Mouse (Mus musculus) Muller cell, postnatal 12 days (primary cell): ENCODE results near the gene Surf1.

Source experiments
- DNase-seq: peaks from one replicate; pipeline ENCODE4 v3.0.0-alpha.2; 2015; ENCODE audit errors: inconsistent ontology term

Surf1 gene

DNA sequence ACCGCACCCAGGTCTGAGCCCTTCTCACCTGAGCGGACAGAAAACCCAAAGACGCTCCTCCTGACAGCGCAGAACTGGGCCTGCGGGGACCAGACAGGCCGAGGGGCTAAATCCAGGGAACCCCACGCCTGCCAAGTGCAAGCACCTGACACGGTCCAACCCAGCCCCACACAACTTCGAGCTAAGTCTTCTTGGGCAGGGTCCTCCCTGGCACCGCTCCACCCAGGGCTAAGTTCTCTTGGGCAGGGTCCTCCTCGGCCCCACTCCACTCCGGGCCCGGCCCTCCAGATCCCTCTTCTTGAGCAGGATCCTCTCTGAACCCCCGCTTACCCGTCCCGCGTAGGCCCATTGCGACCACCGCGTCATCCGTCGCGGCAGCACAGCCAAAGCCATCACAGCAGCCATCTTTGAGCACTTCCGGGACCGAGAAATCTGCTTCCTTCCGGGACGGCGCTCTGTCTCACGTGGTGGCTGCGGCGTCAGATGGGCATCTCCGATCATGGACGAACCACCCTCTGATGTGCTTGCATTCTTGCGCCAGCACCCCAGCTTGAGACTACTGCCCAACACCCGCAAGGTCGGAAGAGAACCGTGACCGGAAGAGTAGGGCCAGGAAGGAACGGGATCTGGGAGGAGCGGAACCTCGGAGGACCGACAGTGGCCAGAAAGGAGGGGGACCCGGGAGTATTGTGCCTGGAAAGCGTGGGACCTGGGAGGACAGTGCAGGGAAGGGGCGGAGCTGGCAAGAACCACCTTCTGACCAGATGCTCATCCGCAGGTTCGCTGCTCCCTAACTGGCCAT, at the start of gene Surf1, which contains the start of gene Surf2:
Gene Surf1, minus strand, starts transcription at position 604 of the 802 bp plus-strand sequence.
Gene Surf2, plus strand, starts transcription at position 441 of the 802 bp plus-strand sequence.
- peak; percentile 86 for DNase-seq

DNA sequence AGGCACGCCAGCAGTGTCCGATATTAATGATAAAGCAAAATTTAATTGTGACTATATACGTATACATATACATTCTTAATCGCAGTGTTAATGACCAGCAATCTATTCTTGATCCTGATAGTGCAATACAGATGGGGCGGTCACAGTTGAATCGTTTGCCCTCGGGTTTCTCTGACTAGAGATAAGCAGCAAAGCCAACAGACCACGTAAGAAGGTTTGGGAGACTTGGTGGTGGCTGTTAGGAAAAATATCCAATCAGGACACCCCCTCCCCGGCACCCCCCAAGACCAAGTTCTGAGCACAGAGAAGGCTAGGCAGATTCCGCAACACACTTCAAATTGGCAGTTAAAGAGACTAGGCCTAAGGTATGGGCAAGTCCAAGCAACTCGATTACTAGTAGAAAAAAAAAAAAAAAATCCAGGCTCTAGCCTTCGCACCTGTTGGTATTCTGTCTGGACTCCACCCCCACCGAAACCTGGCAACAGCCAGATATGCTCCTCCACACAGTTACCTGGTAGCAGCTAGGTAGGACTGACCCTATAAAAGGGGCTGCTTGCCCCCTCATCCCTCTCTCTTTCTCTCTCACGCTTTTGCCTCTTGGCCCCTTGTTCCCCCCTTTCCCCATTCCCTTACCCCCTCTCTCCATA, 48.5 kb upstream of the Surf1 start:
- no peak for DNase-seq

DNA sequence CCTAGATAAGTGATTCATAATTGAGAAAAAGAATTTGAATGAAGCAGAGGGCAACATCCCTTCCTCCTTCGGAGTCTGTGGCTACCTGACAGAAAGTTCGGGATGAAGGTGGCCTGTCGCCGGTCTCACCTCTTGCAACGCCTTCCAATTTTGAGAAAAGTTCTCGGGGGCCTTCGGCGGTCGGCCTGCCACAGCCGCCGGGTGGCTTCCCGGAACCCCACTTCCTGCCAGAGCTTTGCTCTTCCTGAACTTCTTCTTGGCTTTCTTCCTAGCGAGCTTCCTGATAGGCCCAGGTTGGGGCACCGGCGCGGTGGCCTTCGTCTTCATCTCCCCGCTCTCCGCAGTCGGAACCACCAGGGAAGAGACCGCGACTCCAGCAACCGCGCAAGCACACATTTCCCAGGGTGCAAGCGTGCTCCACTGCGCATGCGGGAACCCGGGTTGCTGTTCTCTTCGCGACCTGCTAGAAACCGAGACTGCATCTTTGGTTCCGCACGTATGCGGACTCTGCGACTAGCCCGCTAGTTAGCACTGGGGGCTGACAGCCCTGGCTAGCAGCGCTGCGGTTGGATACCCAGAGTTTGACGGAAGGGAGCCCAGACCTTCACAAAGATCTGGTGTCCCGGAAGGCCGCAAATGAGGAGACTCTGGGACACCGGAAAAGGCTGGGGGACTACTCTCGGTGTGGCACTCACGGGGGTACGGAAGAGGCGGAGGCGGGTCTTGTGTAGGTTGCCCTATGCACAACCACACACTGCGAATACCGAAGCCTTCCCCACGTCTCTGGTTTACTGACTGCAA, 47.8 kb upstream of the Surf1 start, which contains the start of gene Rexo4:
Gene Rexo4, minus strand, starts transcription at position 464 of the 801 bp plus-strand sequence.
- peak; percentile 96 for DNase-seq

GRCm38 (mm10) chr2:26960756-26961155, 44.4 kb upstream of the Surf1 start:
- DNase-seq: no peak

- no peak for DNase-seq
Observed at GRCm38 (mm10) chr2:26957488-26957859, 41.1 kb upstream of the Surf1 start.

GRCm38 (mm10) chr2:26956811-26957487, 40.6 kb upstream of the Surf1 start:
- DNase-seq: no peak

- no peak for DNase-seq
Observed at GRCm38 (mm10) chr2:26954735-26955395, 38.5 kb upstream of the Surf1 start.

DNA sequence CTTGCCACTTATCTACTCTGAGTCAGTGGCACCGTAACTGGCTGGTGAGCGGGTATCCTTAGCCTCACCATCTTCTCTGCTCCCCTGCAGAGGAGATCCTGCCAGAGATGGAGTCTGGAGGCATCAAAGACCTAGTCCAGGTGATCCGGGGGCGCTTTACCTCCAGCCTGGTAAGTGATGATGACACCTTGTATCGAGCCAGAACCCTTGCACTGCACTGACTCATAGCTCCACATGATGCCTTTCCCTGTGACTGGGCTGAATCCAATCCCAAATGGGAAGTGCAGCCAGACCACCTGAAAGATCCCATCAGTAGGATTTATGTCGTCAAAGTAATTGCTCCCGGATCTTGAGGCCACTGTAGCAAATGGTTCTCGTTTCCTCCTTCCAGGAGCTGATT, 36.5 kb upstream of the Surf1 start:
- no peak for DNase-seq

DNA sequence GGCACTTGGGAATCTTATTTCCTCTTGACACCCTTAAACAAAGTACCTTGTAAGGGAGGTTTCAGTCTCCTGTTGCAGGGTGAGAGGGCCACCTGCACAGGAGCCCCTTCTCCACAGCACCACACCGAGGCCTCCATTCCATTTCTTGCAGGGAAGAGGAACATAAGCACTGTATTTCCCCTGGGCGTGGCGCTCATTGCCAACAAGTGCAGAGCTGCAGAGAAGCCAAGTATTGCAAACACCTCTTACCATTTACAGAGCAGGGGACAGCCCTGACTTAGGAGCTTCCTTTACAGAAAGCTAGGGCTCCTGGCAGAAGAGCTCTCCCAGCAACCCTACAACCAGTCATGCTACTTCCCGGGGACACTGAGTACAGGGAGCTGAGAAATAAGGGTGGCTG, 35.9 kb upstream of the Surf1 start:
- DNase-seq: no peak

DNA sequence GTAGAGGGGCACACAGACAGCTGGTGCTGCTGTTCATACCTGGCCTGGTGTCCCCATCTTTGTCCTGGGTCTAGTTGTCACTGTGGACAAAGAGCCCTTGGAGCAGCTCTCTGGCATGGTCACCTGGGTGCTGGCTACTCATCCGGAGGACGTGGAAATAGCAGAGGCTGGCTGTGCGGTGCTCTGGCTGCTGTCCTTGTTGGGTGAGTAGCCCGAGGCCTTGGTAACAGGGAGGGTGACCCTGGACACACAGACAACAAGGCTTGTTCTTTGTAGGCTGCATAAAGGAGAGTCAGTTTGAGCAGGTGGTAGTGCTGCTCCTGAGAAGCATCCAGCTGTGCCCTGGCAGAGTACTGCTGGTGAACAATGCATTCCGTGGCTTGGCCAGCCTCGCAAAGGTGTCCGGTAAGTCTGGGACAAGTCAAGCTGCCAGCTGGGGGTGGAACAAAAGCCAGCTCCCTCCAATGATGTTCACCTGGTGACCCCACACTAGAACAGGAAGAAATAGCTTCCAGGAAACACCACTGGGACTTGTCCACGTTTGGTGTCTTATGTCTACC, 35.1 kb upstream of the Surf1 start:
- DNase-seq: no peak

DNA sequence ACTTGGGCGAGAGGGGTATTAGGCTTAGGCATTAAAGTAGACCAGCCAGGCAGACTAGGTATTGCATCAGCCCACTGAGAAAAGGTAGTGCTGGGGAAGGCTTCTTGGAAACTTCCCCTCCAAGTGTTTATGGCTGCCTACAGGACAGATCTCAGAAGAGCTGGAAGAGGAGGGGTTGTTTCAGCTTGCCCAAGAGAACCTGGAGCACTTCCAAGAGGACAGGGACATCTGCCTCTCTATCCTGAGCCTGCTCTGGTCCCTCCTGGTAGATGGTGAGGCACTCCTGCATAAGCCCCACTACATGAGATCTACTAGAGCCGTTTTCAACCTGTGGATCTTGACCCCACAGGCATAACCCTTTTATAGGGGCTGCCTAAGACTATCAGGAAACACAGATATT, 34.1 kb upstream of the Surf1 start:
- DNase-seq: no peak

DNA sequence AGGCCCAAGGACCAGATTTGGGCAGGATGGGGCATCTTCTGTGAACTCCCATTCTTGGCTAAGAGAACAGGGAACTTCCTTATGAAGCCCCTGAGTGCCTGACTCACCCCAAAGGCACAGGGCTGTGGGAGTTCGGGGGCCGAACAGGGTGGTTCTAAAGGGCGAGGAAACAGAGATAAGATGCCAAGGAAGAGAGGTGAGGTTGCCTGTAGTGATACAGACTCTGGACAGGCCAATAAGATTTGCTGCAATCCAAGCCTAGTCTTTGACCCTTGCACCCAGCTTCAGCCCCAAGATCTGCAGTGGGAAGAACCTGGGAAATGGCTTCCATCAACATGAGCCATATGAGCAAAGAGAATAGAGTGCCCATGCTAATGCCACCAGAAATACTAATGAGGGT, 26.9 kb upstream of the Surf1 start:
- DNase-seq: no peak

DNA sequence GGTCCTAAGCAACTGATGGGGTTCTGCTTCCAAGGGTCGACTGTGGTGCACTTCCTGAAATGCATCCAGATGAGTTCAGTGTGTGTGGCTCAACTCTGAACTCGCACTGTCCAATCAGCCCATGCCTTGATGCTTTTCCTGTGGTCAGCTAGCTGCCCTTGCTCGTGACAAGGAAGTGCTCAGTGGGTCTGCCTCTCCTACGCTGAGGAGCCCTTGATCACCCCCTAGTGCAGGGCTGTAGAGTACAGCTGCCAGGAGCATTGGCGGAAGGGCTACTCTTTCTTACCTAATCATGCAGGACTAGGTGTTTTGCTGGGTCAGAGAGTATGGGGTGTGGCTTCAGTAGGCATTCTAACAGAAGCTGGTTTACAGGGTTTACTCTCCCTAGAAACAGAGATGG, 25.2 kb upstream of the Surf1 start:
- DNase-seq: no peak

- no peak for DNase-seq
Observed at GRCm38 (mm10) chr2:26936425-26936824, 20.1 kb upstream of the Surf1 start.

GRCm38 (mm10) chr2:26935286-26935685, 19.0 kb upstream of the Surf1 start:
- no peak for DNase-seq

GRCm38 (mm10) chr2:26933304-26934055, 17.1 kb upstream of the Surf1 start, which contains the start of the genes Surf4 and Stkld1:
Gene Surf4, minus strand, starts transcription at chr2:26933928.
Gene Stkld1, plus strand, starts transcription at chr2:26934047.
- peak; percentile 97 for DNase-seq

DNA sequence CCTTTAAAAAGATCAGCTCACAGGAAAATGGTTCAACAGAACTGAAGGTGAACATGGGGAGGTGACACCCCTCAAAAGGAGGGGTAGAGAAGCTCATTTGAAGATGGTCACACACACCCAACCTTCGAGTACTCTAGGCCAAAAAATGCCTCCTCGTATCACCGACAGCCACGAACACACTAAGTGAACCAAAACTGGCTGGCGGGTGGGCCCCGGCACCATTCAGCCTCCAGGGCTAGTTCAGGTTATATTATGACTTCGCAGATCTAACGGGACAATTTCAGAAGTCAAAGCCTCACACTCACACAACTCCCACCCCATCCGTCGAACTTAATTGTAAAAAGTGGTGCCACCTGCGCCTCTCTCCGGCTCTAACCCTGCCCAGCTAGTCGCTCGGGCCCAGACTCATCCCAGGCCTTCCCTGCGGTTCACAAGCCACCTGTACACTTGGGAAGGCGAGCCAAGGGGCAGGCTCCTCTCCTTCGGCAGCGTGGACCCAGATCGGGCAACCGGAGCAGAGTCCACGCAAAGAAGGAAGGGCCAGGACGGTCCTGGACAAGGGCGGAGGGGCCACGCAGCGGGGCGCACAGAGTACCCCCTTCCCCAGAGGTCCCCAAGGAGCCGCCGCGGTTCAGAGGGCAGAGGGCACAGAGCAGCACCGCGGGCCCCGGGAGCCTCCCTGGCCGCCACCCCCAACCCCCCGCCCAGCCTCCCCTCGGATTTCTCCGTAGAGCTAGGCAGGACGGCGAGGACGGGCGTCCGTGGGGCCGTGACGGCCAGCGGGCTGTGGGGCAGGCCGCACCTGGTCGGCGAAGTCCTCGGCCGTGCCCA, 16.4 kb upstream of the Surf1 start:
- peak; percentile 45 for DNase-seq

DNA sequence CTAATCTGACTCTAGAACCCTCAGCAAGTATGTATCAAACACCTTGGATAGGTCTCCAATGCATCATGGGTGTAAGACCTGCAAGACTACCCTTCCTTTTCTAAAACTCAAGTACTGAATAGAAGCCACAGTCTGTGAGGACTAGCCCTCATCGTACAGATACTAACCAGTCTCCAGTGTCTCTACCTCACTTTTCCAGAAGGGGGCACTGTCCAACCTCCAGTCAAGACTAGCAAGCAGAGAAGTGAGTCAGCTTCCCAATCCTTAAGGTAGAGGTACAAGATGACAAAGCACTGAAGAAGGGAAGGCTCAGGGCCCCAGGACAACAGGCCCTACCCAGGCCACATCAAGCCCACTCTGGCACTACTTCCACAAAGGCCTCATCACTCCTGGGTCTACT, 14.1 kb upstream of the Surf1 start:
- no peak for DNase-seq
